Mouse (Mus musculus): ENCODE results near the gene Spint5. TPM values are rescaled to one million over a fixed set of nuclear protein-coding genes. Genes with fewer than 3 reads are reported as not detected.
"Not testable (repeated sequence)": the region's sequence is repeated elsewhere in the genome, so short reads cannot be mapped to it uniquely, and the experiment has no call there.

Spint5 gene
- polyA plus RNA-seq, 1 experiment, result not detected

- H3K36me3 ChIP-seq (ENCODE audit: control insufficient read depth, insufficient read depth, low read length), result no peaks in the 10 kb centered on the region
- no peak overlapping the region for H3K27ac ChIP-seq (ENCODE audit: insufficient read depth, low read depth, low read length)
- H3K4me3 ChIP-seq (ENCODE audit: insufficient read depth, low read depth, low read length), result no peak overlapping the region
- H3K27me3 ChIP-seq (replicated peaks; ENCODE audit: control insufficient read depth, insufficient read depth, low read length), result no peaks in the 10 kb centered on the region
- DNase-seq, result no peak
- no peaks in the 10 kb centered on the region for H3K4me1 ChIP-seq (ENCODE audit: control insufficient read depth, insufficient read depth, low read length)
- TF ChIP-seq CTCF (conservative IDR thresholded peaks at IDR 0.05; ENCODE audit: insufficient read depth, insufficient read length, low read depth, low read length) (no peak), POLR2A (IDR thresholded peaks at IDR 0.05; ENCODE audit: low read depth, low read length) (no peak)
- WGBS, result 86% methylated on average over 14 of the region's 14 CpGs
These were observed 9.1 kb upstream of the Spint5 start for GRCm38 (mm10) chr2:164705991-164706390.

GRCm38 (mm10) chr2:164716194-164716786, 1.2 kb downstream of the Spint5 start:
- H3K27ac ChIP-seq (ENCODE audit: insufficient read depth, low read depth, low read length); H3K4me3 ChIP-seq (ENCODE audit: insufficient read depth, low read depth, low read length); H3K27me3 ChIP-seq (replicated peaks; ENCODE audit: control insufficient read depth, insufficient read depth, low read length); DNase-seq; H3K4me1 ChIP-seq (ENCODE audit: control insufficient read depth, insufficient read depth, low read length); H3K36me3 ChIP-seq (ENCODE audit: control insufficient read depth, insufficient read depth, low read length): not testable (repeated sequence)
- WGBS, result 95% methylated on average over 23 of the region's 23 CpGs

GRCm38 (mm10) chr2:164723276-164723675, 8.2 kb downstream of the Spint5 start:
- H3K4me1 ChIP-seq (ENCODE audit: control insufficient read depth, insufficient read depth, low read length), result peaks cover 3% of the 10 kb centered on the region; the same call in 1 of the 2 replicates
- no peak overlapping the region for H3K4me3 ChIP-seq (ENCODE audit: insufficient read depth, low read depth, low read length)
- DNase-seq, result no peak
- WGBS, result 70% methylated on average over 4 of the region's 4 CpGs
- no peak for TF ChIP-seq CTCF (conservative IDR thresholded peaks at IDR 0.05; ENCODE audit: insufficient read depth, insufficient read length, low read depth, low read length)
- TF ChIP-seq POLR2A (IDR thresholded peaks at IDR 0.05; ENCODE audit: low read depth, low read length), result no peak
- H3K27me3 ChIP-seq (replicated peaks; ENCODE audit: control insufficient read depth, insufficient read depth, low read length), result no peaks in the 10 kb centered on the region
- H3K27ac ChIP-seq (ENCODE audit: insufficient read depth, low read depth, low read length), result no peak overlapping the region
- no peaks in the 10 kb centered on the region for H3K36me3 ChIP-seq (ENCODE audit: control insufficient read depth, insufficient read depth, low read length)

- H3K36me3 ChIP-seq (ENCODE audit: control insufficient read depth, insufficient read depth, low read length), result no peaks in the 10 kb centered on the region
- peak overlapping the region; percentile 35; the same call in 1 of the 2 replicates for H3K27ac ChIP-seq (ENCODE audit: insufficient read depth, low read depth, low read length)
- peaks cover 3% of the 10 kb centered on the region; the same call in 1 of the 2 replicates for H3K4me1 ChIP-seq (ENCODE audit: control insufficient read depth, insufficient read depth, low read length)
- 11% methylated on average over 6 of the region's 6 CpGs for WGBS
- TF ChIP-seq CTCF (conservative IDR thresholded peaks at IDR 0.05; ENCODE audit: insufficient read depth, insufficient read length, low read depth, low read length), result peak; percentile 80
- TF ChIP-seq POLR2A (IDR thresholded peaks at IDR 0.05; ENCODE audit: low read depth, low read length), result no peak
- H3K4me3 ChIP-seq (ENCODE audit: insufficient read depth, low read depth, low read length), result no peak overlapping the region
- DNase-seq, result peak; percentile 86
- no peaks in the 10 kb centered on the region for H3K27me3 ChIP-seq (replicated peaks; ENCODE audit: control insufficient read depth, insufficient read depth, low read length)
These were observed 11.0 kb downstream of the Spint5 start for GRCm38 (mm10) chr2:164725895-164726619.

GRCm38 (mm10) chr2:164731719-164732118, 16.6 kb downstream of the Spint5 start:
- WGBS, result 56% methylated on average over 5 of the region's 5 CpGs
- Histone ChIP-seq H3K4me3 (ENCODE audit: insufficient read depth, low read depth, low read length) (no peak overlapping the region), H3K27ac (ENCODE audit: insufficient read depth, low read depth, low read length) (no peak overlapping the region), H3K27me3 (replicated peaks; ENCODE audit: control insufficient read depth, insufficient read depth, low read length) (no peaks in the 10 kb centered on the region), H3K4me1 (ENCODE audit: control insufficient read depth, insufficient read depth, low read length) (no peaks in the 10 kb centered on the region), H3K36me3 (ENCODE audit: control insufficient read depth, insufficient read depth, low read length) (no peaks in the 10 kb centered on the region)
- DNase-seq, result peak; percentile 27
- TF ChIP-seq POLR2A (IDR thresholded peaks at IDR 0.05; ENCODE audit: low read depth, low read length) (no peak), CTCF (conservative IDR thresholded peaks at IDR 0.05; ENCODE audit: insufficient read depth, insufficient read length, low read depth, low read length) (no peak)

- no peaks in the 10 kb centered on the region for H3K36me3 ChIP-seq (ENCODE audit: control insufficient read depth, insufficient read depth, low read length)
- no peak overlapping the region for H3K27ac ChIP-seq (ENCODE audit: insufficient read depth, low read depth, low read length)
- no peak overlapping the region for H3K4me3 ChIP-seq (ENCODE audit: insufficient read depth, low read depth, low read length)
- 96% methylated on average over 2 of the region's 2 CpGs for WGBS
- H3K4me1 ChIP-seq (ENCODE audit: control insufficient read depth, insufficient read depth, low read length), result no peaks in the 10 kb centered on the region
- TF ChIP-seq CTCF (conservative IDR thresholded peaks at IDR 0.05; ENCODE audit: insufficient read depth, insufficient read length, low read depth, low read length) (no peak), POLR2A (IDR thresholded peaks at IDR 0.05; ENCODE audit: low read depth, low read length) (no peak)
- no peak for DNase-seq
- no peaks in the 10 kb centered on the region for H3K27me3 ChIP-seq (replicated peaks; ENCODE audit: control insufficient read depth, insufficient read depth, low read length)
These were observed 18.2 kb downstream of the Spint5 start for GRCm38 (mm10) chr2:164733259-164733658.

GRCm38 (mm10) chr2:164734839-164735238, 19.7 kb downstream of the Spint5 start:
- TF ChIP-seq POLR2A (IDR thresholded peaks at IDR 0.05; ENCODE audit: low read depth, low read length) (no peak), CTCF (conservative IDR thresholded peaks at IDR 0.05; ENCODE audit: insufficient read depth, insufficient read length, low read depth, low read length) (no peak)
- Histone ChIP-seq H3K4me1 (ENCODE audit: control insufficient read depth, insufficient read depth, low read length) (no peaks in the 10 kb centered on the region), H3K36me3 (ENCODE audit: control insufficient read depth, insufficient read depth, low read length) (no peaks in the 10 kb centered on the region), H3K27ac (ENCODE audit: insufficient read depth, low read depth, low read length) (no peak overlapping the region), H3K4me3 (ENCODE audit: insufficient read depth, low read depth, low read length) (no peak overlapping the region), H3K27me3 (replicated peaks; ENCODE audit: control insufficient read depth, insufficient read depth, low read length) (no peaks in the 10 kb centered on the region)
- WGBS, result 81% methylated on average over 5 of the region's 5 CpGs
- DNase-seq, result no peak
